Mouse (Mus musculus): ENCODE data around the gene Ncln.

The Ncln gene

DNA sequence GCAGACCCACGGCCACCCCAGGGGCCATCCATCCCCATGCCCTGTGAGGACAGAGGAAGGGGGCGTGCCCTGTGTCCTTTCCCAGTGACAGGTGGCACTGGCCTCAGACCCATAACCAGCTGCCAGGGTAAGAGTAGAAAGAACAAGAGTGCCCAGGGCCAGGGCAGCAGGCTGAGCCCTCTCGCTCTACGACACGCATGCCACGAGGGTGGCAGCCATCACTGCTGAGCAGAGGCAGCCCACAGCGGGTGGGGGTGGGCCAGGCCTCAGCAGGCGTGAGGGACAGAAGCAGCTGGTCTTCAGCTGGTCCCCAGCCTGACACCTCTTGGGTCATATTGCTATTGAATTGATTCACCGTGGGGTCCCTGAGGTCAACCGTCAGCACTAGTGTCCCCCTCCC lies 9.7 kb downstream of the Ncln start:
- DNase-seq, result no peak

DNA sequence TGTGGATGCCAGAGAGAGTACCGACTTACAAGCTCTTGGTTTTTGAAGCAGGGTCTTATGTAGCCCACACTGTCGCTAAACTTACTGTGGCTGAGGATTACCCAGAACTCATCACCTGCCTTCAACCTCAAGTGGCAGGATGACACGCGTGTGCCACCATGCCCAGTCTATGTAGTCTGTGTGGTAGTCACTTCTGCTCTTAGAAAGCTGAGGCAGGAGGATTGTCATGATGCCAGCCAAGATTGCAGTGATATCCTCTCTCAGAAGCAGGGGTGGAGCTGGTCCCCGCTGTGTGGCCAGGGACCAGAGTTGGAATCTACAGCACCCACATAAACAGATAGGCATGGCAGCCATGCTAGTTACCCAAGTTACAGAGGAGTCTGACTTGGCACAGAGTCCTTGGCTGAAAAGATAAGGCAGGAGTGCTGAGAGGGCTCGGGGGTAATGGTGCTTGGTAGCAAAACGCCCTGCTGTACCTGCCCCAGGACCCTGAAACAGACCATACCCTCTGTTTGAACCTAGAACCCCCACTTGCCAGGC lies 10.6 kb downstream of the Ncln start:
- DNase-seq, result no peak

DNA sequence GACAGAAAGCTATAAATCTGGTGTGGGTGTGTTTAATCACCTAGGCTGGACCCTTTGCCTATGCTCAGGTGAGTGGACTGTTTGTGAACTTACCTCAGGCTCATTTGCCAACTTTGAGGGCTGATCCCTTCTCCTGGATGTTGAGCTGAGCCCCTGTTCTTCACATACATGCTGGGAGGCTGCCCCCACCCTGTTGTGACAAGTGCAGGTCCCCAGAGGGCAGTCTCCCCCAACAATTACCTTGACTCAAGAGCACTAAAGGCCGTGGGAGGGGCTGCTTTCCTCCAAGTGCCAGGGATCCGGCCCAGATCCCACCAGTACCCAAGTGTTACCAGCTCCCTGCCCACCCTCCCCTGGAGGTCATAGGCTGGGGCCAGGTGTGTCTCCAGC lies 11.1 kb downstream of the Ncln start:
- DNase-seq, result no peak

DNA sequence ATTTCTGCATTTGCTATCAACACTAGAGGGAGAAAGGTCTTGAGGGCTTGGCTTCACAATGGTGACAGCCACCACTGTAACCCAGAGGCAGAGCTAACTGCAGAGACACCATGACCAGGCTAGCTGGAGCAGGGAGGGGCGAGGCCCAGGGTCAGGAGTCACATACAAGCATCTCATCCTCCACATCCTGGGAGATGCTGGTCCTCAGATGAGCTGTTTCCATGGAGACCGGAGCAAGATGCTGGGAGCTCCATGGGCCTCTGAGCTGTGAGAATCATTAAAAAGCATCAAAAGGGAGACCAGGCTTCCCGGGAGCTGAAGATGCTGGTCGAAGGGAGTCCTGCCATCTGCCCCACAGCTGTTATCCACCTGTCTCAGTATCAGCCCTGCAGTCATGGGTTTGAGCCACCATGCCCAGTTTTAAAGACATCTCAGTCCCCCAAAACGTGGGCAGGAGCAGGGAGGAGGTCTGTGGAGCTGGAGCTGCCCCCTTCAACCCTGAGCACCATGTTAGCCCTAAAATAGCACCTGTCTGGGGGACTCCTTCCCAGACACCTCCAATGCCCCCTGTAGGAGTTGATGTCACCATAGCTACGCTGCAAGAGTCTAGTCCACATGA lies 11.6 kb downstream of the Ncln start:
- no peak for DNase-seq

DNA sequence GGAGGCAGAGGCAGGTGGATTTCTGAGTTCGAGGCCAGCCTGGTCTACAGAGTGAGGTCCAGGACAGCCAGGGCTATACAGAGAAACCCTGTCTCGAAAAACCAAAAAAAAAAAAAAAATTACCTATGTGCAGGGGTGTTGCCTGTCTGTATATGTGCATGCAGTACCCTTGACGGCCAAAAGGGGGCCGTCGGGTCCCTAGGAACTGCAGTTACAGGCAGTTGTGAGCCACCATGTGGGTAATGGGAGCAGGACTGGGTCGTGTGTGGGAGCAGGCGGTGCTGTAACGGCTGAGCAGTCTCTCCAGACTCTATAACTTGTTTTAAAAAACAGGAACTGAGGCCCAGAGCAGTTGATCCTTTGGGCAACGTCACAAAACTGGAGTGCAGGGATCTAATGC lies 12.2 kb downstream of the Ncln start:
- DNase-seq, result peak; percentile 44

DNA sequence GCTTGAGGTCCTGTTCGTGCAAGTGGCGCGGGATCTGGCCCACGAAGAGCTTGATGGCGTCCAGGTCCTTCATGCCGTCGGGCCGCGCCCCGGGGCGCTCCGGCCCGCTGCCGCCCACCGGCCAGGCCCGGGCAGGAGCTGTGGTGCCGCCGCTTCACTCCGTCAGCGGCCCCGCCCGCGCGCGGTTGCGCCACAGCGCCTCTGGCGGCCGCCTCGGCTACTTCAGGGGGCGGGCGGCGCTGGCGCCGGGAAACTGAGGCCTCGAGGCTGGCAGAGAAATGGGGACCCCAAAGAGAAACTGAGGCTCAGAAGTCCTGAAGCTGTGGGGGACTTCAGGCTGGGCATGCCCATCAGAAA lies 13.7 kb downstream of the Ncln start, which contains the start of gene Celf5:
Celf5 (minus strand) TSS at position 177 of the 357 bp plus-strand sequence.
- DNase-seq, result peak; percentile 62

DNA sequence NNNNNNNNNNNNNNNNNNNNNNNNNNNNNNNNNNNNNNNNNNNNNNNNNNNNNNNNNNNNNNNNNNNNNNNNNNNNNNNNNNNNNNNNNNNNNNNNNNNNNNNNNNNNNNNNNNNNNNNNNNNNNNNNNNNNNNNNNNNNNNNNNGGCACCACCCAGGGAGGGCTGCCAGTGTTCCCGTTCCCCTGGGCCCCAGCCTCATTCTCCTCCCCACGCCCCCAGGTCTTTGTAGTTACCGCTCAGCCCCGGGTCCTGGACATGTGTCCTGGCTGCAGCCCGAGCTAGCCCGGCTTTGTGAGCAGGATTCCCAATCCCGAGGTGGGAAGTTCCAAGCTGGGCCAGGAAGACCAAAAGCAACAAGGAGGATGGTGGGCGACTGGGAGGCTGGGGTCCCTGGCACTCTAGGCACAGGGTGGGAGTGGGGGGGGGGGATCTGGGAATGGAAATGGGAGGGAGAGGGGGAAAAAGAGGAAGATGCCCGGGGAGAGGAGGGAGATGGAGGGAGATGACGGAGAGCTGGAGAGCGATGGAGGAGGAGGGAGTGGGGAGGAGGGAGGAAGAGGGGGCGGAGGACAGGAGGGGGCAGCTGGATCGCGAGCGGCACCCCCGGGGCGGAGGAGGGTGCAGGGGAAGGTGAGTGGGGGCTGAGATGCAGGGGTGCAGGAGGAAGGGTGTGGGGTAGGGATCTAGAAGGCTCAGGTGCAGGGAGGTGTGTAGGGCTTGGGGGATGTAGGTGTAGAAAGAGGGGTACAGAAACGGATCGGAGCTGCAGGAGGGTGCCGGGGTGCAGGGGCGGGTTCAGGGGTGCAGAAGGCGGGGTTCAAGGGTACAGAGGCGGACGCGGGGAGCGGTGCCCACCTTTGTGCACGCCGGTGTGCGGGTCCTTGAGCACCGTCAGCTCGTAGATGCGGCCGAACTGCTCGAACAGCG lies 14.3 kb downstream of the Ncln start:
- DNase-seq, result no peak

DNA sequence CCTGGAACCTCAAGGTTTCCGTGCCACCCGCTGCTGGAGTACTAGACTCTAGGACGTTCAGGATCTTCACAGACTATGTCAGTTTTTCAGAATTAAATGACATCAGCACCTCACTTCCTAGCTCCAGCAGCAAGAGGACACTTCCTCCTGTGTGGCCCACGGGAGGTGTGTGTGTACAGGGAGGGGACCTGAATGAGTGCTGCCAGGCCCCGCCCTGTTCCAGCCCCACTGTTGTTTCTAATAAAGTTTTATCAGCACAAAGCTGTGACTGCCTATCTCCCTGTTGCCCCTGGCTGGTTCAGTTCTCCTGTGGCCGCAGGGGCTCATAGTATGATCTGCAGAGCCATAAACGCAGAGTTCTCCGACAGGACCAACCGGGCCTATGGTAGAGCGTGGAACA lies 21.7 kb downstream of the Ncln start:
- DNase-seq, result no peak

DNA sequence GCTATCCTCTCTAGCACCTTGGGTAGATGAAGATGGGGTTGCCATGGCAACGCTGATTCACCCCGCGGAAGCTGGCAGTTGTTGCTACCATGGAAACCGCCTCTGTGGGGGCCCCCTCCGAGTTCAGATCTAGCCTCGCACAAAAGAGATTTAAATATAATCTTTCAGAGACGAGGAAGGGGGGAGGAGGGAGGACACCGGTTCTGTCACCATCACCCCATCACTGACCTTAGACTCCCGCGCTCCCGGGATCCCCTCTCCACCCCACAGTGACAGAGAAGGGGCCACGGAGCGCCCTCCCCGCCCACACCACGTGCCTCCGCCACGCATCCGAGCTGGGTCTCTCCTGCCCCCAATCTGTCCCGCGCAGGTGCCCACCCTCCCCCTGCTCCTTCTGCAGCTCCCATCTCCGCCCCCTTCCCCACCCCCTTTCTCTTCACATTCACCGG lies 23.2 kb downstream of the Ncln start:
- no peak for DNase-seq

DNA sequence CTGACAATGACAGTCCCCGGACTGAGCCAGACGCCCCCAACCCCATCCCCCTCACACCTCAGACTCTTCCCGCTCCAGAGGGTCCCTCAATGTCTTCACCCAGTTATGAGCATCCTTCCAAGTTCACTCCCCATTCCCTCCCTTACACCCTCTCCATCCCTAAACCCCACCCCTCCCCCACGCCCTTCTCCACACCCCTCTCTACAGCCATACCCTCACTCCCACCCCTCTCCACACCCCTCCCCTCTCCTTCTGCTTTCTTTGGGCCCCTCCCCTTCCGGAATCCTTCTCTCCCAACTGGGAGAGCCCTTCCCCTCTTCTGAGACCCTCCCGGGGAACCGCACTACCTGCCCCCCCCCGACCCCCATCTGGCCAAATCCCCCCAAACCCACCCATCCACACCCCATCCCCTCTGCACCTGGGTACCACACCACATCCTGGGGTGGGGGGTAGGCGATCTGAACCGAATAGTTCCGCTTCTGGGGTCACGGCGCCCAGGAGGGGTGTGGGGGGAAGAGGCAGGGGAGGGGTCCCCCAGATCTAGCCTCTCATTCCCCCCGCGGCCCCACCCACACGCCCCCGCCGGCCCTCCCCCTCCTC lies 23.7 kb downstream of the Ncln start:
- no peak for DNase-seq

DNA sequence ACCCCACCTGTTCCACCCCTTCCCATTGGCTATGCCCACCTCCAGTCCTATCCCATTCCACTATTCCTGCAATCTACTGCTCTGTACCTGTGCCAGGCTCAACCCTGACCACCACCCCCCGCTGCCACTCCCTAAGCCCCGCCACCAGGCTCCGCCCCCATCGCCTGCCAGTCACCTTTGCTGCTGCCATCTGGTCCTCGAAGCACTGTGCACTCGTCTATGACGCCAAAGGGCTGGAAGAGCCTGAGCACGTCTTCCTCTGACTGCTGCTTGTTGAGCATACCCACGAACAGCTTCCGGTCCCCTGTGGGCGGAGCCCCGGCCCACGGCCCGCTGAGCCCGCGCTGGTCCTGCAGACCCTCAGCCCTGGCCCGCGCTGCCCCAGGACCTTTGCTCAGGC lies 25.7 kb downstream of the Ncln start:
- no peak for DNase-seq

DNA sequence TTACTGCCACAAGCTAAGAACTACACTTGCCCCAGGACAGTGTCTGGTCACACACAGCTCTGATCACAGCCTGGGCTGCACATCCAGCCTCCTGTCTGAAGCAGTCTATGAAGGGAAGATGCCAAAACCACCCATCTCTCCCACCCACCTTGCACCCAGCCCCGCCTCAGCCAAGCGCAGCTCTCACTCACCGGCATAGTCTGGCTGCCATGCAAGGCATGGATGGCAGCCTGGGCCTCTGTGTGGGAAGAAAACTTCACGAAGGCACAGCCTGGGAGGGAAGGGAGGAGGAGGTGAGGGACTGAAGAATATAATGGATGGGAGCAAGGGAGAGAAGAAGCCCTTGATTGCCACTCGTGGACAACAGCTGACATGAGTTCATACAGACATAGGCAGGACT lies 26.9 kb downstream of the Ncln start:
- no peak for DNase-seq

DNA sequence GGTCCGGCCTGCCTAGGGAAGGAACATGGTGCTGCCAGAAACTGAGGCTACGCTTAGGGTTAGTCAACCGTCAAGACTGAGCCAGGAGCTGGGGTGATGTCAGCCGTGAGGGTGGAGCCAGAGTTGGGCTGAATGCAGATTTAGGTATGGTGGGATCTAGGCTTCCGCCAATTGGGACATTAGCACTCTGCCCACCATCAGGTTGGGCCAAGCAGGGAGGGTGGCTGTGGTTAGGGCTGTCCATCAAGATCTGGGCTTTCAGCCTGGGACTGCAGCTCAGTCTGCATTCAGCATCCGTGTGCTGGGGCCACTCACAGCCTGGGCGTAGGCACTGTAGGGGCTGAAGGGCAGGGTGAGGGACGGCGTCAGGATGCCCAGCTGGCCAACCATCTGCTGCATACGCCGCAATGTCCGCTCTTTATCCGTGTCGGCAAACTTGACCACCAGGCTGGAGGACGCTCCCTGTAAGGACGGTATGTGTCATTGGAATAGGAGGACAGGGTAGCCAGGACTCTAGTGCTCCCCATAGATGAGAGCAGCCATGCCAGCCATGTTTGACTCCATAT lies 28.4 kb downstream of the Ncln start:
- DNase-seq, result no peak

DNA sequence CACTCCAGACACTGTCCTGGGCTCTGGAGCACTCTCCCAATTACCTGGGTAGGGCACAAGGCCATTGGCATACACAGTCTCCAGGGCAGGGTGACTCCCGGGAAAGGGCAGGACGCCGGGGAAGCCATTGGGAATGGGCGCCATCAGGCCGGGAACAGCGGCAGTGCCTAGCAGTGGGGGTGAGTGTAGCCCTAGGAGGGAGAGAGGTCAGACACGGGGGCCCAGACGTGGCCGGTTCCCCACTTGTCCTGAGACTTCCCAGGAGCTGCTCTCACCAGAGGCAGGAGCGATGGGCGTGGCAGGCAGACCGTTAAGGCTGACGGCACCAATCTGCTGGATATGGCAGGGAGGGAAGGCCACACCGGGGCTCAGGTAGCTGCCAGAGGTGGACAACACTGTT lies 29.3 kb downstream of the Ncln start:
- no peak for DNase-seq

DNA sequence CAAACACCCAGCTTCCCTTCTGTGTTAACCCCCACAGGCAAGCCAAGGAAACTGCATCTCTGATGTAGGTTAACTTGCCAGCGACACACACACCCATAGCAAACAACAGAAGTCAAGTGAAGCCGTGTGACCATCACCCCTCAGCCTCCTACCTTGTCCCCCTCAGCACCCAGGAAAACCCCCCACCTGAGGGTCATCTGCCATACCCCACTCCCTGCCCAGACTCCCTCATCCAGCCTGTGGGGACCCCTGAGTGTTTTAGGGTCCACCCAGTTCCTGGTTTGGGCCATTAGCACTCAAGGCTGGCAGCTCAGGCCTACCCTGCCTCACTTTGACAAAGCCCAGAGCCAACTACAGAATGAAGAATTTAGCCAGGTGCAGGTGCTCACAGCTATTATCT lies 30.1 kb downstream of the Ncln start:
- DNase-seq, result no peak

DNA sequence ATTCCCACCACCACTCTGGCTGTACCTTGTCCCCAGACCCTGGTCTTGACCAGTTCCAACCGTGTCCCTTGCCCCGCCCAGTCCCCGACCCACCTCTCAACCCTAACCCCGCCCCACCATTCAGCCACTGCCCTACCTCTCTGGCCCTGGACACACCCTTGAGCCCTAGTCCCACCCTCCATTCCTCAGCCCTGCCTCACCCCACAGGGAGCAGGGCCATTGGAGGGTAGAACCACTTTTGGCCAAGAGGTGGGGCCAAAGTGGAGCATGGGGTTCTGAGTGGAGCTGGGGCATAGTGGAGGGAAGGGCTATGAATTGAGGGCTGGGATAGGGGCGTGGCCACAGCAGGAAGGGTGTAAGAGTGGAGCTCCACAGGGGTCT lies 30.9 kb downstream of the Ncln start:
- no peak for DNase-seq

DNA sequence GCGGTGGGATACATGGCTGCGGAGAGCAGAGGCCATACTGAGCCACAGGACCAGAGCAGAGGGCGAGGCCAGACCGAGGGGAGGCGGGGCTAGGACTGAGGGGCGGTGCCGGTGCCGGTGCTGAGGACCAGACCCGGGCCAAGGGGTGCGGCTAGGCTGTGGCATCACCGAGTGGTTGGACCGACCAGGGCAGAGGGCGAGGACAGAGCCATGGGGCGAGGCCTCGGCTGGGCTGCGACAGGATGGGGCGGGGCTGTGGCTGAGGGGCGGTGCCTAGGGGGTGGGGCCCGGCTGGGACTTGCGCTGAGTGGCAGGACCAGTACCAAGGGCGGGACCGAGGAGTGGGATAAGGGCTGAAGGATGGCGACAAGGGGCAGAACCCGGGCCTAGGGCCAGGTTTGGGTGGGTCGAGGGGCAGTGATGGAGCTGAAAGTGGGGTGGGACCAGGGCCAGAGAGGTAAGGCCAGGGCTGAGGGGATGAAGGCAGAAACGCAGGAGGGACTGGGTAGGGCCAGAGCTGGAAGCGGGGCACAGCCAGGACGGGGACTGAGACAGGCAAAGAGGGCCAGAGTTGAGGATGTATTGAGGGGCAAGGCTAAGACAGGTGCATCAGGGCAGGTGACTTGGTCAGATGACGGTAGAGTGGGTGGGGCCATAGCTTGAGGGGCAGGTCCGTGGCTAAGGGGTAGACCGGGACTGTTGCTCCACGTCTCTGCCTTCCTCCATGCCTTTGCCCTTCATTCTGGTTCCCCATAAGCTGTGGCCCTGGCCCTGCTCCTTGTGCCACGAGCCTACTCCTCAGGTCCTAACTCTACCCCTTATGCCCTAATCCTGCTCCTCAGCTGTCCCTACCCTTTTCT lies 31.6 kb downstream of the Ncln start:
- DNase-seq, result peak; percentile 65

DNA sequence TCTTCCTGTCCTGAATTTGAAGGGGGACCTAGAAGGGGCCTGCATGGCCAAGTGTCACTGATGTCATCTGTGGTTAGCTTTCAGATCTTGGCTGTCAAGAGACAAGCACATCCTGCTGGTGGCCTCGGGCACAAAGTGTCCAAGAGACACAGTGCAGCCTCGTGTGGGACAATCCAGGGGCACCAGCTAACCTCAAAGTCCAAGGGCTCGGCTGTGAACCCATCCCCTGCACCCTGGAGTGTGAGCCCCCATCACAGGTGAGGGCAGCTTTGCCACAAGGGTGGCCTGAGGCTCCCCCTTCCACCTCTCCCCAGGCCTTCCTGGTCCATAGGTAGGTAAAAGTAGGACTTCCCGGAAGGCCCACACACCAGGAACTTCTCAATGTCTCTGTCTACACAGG lies 32.7 kb downstream of the Ncln start:
- DNase-seq, result no peak

DNA sequence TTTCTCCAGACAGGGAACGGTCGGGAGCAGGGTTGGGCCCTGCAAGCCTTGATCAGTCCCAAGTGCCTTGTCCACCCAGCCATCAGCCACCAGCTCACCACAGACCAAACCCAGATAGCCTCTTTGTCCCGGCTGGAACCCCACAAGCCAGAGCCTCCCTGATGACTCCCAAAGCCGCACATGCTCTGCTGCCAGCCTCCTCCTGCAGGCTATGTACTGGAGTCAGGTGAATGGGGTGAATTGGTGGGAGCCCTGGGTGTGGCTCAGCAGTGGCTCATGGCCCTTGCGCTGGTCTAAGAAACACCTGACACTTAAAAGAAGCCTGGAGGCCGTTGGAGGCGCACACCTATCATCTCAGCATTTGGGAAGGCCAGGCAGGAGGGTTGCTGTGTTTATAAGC lies 33.3 kb downstream of the Ncln start:
- no peak for DNase-seq

DNA sequence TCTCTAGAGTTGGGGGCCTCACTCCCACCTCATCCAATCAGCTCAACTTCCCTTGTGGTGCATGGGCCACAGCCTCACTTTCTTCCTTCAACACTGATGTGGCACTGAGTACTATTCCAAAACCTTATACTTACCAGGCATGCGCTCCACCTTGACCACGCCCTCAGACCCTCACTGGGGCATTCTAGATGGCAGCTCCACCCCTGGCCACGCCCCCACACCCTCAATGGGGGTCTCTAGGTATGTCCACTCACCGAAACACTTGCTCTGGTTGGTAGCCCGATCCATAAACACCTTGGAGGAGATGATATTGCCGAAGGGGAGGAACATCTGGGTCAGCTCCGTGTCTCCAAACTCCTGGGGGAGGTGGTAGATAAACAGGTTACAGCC lies 33.8 kb downstream of the Ncln start:
- DNase-seq, result no peak

DNA sequence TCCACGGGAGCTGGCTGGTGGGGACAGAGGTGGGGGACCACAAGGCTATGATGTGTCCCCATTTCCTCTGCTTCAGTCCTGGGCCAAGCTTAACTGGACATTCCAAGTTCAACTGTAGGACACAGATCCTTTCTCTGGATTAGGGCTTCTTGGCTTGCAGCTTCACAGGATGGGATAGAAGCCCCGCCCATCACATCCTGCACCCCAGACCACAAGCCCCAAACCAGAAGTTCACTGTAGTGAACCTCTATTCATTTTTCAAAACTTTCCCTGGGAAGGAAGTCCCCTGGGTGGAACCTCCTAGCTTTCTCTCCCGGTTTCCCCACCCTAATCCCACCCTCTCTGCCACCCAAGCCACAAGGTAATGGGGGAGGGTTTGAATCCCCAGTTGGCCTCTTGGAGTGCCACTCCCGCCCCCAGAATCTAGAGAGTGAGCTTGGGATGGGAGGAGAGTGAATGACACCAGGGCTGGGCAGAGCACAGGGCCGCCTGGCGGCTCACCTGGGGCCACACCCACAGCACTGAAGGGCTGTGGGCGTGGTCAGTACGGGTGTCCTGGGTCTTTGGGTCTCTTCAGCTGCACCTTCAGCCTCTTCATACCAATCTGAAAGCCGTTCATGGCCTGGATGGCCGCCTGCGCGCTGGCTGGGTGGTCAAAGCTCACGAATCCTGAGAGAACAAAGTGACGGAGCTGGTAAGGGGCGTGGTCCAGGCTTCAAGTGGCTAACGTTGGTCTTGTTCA lies 34.3 kb downstream of the Ncln start:
- DNase-seq, result no peak

DNA sequence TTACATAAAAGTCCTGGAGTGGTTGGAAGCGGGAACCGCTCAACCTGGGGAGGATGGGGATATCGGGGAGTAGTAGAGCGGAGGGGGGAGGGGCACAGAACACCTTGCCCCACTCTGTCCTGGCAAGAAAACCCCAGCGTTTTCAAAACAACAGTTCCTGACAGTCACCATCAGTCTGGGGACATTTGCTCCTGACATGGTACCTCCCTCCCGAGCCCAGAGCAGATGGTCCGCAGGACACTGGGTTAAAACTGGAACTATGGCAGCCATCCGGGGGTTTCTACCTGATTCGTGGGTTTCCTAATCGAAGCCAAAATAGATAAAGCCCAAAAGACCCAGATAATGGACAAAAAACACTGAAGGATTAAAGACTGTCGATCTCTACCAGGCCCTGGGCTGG lies 35.2 kb downstream of the Ncln start:
- DNase-seq, result no peak

All from kidney, postnatal 14 days (tissue).